Mouse (Mus musculus): Measurements from ENCODE around the gene Mpp1.

Mpp1 gene

GRCm38 (mm10) chrX:75083982-75084773 is 46.6 kb downstream of the Mpp1 start:
- DNase-seq (ENCODE audit: low read depth, low spot score): peak; percentile 20

GRCm38 (mm10) chrX:75082351-75082750 is 48.5 kb downstream of the Mpp1 start:
- DNase-seq (ENCODE audit: low read depth, low spot score): peak; percentile 34

All from ZHBTc4 (cell line).